Mouse (Mus musculus): ENCODE measurements around the gene Tbc1d5.

Tbc1d5 gene

DNA sequence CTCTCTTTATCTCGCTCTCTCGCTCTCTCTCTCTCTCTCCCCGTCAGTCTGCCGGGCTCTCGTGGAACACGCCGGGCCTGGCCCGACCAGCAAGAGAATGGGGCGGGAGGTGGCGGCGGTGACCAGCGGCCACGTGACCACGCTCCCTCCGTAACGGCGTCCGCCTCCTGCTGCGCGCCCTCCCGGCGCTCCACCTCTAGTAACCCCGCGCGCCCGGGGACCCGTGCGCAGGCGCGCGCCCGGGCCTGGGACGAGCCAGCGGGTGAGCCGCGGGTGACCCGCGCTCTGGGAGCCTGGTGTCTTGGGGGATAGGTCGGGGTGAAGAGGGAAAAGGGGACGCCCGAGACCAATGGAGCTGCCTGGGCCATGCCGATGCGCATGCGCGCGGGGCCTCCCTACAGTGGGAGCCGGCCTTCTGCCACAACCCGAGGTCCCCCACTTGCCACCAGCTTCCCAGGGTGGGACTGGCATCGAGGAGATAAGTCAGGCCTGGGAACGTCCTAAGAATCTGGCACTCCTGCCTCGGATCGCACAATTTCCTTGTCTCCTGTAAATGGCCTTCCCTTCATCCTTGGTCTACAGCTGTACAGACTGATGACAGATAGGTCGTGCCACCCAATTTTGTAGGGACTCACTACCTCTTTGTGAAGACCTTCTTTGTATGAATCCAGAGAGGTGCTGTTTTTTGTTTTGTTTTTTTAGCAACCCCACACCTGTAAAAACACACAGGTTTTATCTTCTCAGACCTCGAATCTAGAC, at the start of gene Tbc1d5:
Gene Tbc1d5, minus strand, starts transcription at position 158 of the 759 bp plus-strand sequence.
- DNase-seq (ENCODE audit: inconsistent ontology term), result peak; percentile 95

DNA sequence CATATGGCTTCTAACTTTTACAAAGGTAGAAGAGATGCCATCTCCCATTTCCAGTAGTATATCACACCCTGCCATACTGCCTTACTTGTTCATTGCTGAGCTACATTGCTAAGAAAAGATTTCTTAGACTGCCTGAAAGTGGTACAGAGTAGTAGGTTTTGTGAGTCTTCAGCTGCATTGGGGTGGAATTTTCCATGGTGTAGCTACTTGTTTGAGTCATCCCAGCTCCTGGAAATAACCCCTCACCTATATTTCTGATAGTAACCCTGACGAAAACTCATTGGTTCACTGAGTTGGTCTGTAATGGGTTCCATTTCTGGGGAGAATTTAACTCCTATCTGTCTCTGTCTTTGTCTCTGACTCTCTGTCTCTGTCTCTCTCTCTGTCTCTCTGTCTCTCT, 46.9 kb upstream of the Tbc1d5 start:
- DNase-seq (ENCODE audit: inconsistent ontology term), result no peak

- no peak for DNase-seq (ENCODE audit: inconsistent ontology term)
Measured at GRCm38 (mm10) chr17:51223152-51223551, 44.0 kb upstream of the Tbc1d5 start.

DNA sequence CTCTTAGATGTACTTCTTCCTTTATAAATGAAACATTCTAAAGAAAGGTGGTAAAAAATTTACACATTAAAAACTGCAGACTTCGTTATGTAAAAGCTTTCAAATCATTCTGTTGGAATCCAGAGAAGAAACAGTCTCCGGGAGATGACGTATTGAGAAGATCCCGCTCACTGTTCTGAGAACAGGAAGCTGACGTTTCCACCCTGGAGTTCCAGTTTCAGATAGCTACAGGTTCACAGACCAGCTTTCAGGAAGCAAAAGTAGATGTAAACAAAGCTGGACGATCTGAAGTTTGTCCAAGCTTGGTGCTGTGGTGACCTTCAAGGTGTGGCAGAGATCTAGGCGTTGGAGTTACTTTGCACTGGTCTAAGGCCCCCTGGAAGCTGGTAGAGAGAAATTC, 41.9 kb upstream of the Tbc1d5 start:
- no peak for DNase-seq (ENCODE audit: inconsistent ontology term)

DNA sequence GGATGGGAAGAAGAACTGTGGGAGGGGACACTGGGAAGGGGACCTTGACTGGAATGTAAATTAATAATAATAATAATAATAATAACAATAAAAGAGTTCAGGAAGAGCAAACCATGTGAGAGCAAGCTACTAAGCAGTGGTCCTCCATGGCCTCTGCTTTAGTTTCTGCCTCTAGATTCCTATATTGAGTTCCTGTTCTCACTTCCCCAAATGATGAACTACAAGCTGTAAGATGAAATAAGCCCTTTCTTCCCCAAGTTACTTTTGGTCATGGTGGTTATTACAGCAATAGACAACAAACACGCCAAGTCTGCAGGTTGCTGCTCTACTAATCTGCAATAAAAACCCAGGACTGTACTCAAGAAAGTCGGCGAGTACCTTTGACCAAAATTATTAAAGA, 40.7 kb upstream of the Tbc1d5 start:
- no peak for DNase-seq (ENCODE audit: inconsistent ontology term)

DNA sequence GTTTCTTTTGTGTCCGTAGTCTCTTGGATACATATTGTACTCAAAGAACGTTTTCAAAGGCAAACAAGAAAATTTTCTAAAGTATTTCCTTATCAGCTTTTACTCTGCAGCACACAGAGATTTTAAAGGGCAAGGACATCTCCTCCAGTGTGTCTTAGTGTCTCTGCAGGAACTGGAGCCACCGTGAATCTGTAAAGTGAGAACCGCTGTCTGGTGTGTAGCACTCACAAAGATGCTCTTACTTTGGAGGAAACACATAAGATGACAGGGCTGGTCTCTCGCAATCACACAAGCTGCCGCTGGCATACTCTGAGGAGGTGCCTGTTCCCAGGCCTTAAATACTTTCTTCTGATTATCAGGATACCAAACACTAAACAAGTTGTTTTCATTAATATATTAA, 37.3 kb upstream of the Tbc1d5 start:
- no peak for DNase-seq (ENCODE audit: inconsistent ontology term)

- DNase-seq (ENCODE audit: inconsistent ontology term), result no peak
Measured at GRCm38 (mm10) chr17:51209565-51209964, 30.4 kb upstream of the Tbc1d5 start.

DNA sequence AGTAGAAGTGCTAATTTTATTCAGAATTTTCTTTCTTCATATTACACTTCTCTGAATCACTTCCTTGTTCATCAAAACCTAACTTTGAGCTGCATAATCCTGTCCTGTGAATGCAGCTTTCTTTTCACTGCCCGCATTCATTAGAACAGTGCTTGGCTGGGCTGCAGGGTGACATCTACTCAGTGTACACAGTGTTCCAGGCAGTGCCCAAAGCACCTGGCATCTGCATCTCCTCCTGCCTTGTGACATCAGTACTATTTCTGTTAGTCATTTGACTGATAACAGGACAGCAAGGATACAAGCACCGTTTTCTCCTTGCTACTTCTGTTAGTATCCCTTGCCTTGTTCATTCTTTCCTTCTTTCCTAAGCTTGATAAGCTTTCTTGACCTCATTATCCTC, 25.5 kb upstream of the Tbc1d5 start:
- DNase-seq (ENCODE audit: inconsistent ontology term), result no peak

DNA sequence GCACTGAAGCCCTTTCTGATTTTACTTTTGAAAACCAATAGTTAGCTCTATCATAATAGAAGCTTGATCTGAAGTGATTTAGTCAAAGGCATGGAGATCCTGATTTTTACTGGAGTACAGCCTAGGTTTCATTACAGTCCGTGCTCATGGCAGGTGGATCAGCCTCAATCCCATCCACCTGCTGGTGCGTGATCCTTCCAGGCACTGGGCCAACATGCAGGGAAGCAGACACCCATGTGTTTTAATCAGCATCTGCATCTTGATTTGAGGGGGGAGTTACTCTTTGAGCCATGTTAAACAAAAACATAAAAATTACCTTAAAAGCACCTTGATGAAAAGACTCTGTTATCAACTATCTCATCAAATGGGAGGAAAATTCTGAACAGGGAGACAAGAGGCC, 16.4 kb upstream of the Tbc1d5 start:
- no peak for DNase-seq (ENCODE audit: inconsistent ontology term)

DNA sequence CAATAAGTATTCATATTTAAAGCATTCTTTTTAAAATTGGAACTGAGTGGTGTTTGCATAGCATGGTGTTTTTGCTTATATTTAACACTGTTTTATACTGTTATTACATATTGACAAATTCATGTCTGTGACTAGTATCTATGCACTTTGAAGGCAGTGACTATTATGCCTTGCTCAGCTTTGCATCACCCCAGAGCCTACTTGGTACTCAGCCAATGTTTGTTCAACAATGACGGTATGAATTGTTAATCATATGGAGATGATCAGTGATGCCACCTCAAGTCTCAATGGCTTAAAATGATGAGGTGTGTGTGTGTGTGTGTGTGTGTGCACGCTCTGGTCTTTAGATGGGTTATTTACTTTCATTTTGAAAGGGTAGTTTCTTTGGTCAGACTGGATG, 15.6 kb upstream of the Tbc1d5 start:
- no peak for DNase-seq (ENCODE audit: inconsistent ontology term)

- DNase-seq (ENCODE audit: inconsistent ontology term), result no peak
Measured at GRCm38 (mm10) chr17:51191381-51191780, 12.2 kb upstream of the Tbc1d5 start.

DNA sequence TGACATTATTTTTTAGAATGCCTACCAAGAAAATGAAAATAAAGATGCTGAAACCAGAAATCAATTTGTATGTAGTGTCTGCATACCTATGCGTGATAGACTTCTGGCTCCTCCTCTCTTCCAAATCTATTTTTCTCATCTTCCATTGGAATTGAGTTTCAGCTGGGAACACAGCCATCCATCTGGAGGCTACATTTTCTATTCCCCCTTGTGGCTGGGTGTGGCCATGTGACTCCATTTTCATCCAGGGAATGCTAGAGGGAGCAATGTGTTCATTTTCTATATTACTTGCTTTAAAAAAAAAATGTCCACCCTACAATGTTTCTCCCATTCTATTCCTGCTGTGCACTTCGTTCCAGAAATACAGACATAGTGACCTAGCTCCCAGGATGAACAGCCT, 3.6 kb upstream of the Tbc1d5 start:
- no peak for DNase-seq (ENCODE audit: inconsistent ontology term)

- peak; percentile 78 for DNase-seq (ENCODE audit: inconsistent ontology term)
Measured at GRCm38 (mm10) chr17:51178491-51179194, 509 bp downstream of the Tbc1d5 start.

DNA sequence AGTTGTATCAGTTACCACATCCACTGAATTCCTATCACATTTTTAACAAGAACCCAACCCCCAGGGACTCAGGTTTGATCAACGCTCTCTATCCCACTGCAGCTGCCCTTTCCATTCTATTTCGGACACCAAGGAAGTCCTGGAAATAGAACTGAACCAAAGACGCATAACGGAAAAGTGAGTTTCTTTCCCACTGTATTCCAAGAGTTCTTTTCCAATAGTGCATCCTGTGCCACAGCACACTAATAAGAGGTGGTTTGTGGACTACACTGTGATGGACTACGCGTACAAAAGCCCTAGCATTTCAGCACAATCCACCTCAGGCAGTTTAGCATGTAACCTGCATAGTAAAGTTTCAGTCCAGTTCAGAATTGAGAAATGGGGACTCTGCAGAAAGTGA, 1.2 kb downstream of the Tbc1d5 start:
- peak; percentile 16 for DNase-seq (ENCODE audit: inconsistent ontology term)

DNA sequence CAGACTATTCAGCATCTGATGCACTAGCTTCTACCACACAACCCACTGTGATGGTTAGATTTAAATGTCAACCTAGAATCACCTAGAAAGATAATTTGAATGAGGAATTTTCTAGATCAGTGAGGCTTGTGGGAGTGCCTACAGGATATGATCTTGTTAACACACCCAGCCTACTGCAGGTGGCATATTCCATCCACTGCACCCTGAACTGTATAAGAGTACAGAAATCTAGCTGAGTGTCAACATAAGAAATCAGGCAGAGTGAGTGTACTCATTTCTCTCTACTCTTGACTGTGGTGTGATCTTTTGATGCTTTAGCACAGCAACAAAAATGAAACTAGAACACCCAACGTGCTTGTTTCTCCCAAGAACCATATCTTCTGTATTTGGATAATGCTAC, 6.8 kb downstream of the Tbc1d5 start:
- no peak for DNase-seq (ENCODE audit: inconsistent ontology term)

DNA sequence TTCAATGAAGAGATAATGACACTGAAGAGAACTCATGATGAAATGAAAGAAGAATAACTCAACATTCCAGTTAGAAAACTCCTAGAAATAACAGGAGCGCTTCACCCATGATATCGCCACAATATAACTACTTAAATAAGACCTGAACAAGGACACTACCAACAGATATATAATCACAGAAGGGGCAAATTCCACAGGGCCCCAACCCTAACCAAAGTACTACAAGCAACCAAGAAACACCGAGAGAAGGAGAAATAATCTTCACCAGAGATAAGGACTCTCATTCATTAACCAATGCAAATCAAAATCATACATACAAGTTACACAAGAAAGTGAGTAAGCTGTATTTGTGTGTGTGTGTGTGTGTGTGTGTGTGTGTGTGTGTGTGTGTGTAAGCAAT, 7.6 kb downstream of the Tbc1d5 start:
- no peak for DNase-seq (ENCODE audit: inconsistent ontology term)

DNA sequence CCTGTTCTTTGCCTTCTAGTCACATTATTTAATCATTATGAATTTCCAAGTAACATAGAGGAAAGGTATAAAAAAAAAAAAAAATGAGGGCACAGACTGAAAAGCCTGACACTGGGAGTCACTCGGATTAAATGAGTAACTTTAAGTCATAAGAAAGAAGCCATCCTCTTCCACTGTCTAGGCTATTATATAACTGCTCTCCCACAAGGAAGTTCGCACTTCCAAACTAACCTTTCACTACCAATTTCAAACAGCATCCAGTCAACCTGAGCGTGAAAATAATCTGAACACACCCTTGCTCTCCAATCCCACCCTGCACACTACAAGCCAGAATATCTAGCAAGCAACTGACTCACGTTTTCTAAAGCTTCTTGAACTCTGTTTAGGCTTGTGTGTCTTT, 9.2 kb downstream of the Tbc1d5 start:
- no peak for DNase-seq (ENCODE audit: inconsistent ontology term)

GRCm38 (mm10) chr17:51162366-51162765, 16.8 kb downstream of the Tbc1d5 start:
- DNase-seq (ENCODE audit: inconsistent ontology term), result peak; percentile 15

DNA sequence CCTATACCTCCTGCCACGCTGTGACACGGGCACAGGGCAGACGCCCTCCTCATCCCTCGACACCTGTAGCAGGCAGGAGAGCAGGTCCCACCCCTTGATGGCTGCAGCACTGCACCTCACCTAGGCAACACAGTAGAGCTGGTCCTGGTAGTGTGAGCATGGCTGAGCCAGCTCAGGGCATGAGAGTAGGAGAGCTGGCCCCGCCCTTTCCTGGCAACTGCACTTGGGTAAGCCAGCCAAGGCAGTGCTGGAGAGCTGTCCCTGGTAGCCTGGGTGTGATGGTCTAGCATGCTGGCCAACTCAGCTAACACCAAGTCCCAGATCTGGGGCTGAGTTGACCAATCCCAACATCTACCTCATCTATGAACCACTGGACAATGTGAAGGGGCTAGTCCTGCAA, 19.9 kb downstream of the Tbc1d5 start:
- peak; percentile 19 for DNase-seq (ENCODE audit: inconsistent ontology term)

GRCm38 (mm10) chr17:51150999-51151398, 28.2 kb downstream of the Tbc1d5 start:
- no peak for DNase-seq (ENCODE audit: inconsistent ontology term)

GRCm38 (mm10) chr17:51144983-51145382, 34.2 kb downstream of the Tbc1d5 start:
- DNase-seq (ENCODE audit: inconsistent ontology term), result no peak

DNA sequence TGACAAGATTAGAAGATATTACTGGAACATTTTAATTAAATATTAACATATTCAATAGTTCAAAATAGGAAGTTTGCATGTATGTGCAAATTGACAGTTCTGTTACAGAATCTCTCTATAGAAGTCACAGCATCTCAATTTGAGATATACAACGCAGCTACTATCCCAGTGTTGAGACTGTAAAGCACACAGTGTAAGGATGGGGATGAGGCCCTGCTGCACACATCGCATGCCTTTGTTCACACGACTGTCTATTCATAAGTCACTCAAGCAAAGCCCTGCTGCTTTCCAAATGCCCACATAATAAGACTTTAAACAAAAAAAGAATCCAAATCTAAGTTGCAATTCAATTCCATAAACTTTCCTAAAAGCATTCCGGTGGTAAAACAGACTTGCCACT, 37.1 kb downstream of the Tbc1d5 start:
- DNase-seq (ENCODE audit: inconsistent ontology term), result no peak

DNA sequence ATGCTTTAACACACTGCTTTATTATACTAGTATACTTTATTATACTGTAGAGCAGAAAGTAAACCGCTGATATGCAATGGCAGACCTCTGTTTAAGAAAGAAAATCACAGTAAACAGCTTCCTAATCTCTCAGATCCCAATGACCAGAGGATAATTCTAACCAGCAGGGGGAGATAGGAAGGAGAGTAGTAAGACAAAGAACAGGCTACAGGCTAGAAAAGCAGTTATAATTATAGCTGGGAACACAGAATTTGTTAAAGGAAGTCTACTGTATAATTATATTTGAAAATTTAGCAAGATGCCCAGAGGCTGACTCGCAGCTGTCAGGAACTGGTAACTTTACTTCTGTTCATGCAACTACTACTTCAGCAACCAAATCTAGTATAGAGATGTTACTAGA, 68.0 kb downstream of the Tbc1d5 start:
- DNase-seq (ENCODE audit: inconsistent ontology term), result peak; percentile 29
